Mouse (Mus musculus): ENCODE measurements at regions not wholly inside any gene's neighbourhood (a gene's known extent, or its start where the extent isn't known, plus 50 kb on each side); places are given as distances from the start of the nearest gene placed in this dataset.

- TF ChIP-seq POLR2A (IDR thresholded peaks at IDR 0.05; ENCODE audit: low read depth, low read length) (no peak), CTCF (IDR thresholded peaks at IDR 0.05; ENCODE audit: borderline replicate concordance, insufficient read depth, low read length) (no peak)
Measured at GRCm38 (mm10) chr7:37144303-37144702, 446.4 kb downstream of the Tshz3 start.

All from embryonic fibroblast, embryonic 13.5 days (primary cell).